Mouse (Mus musculus) cortical plate, adult 2 months (tissue): ENCODE results near the gene Tsnaxip1.

ENCODE experiments used
- CTCF ChIP-seq: fragments of 200-500 bp; IDR thresholded peaks from 2 replicates; pipeline ENCODE4 v1.5.1; 2011; ENCODE audit warnings: mild to moderate bottlenecking, control low read depth, low read length; ENCODE audit not compliant: insufficient read depth; ENCODE audit errors: extremely low read depth
- POLR2A ChIP-seq: fragments of 200-500 bp; IDR thresholded peaks from 2 replicates; pipeline ENCODE4 v1.6.1; 2011; ENCODE audit warnings: mild to moderate bottlenecking, low read length, control low read depth; ENCODE audit not compliant: insufficient read depth; ENCODE audit errors: extremely low read depth

DNA sequence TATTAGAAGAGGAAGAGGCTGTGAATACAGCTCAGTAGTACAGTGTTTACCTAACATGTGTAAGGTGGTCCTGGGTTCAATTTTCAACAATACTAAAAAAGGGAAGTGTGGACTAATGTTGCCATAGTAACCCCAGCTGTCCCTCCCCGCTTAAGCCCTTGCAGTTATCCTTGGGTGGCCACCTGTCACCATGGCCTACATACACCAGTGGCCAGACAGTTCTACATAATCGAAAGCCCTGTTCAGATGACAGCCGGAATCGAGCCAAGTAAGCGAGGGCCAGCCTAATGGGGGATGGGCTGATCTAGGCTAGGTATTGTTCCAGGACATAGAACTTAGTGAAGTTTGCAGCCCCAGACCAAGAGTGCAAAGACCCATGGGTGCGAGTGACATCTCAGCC lies 9.5 kb downstream of the Tsnaxip1 start:
- TF ChIP-seq POLR2A (no peak), CTCF (no peak)
